Comparison of ENCODE assay signal across 9 mouse cellular contexts in genomic region chr11:62604123-62604706, GRCm38 (mm10). TPM values are rescaled to one million over a fixed set of nuclear protein-coding genes. Genes with fewer than 3 reads are reported as not detected.
DNase-seq lines count a peak whose midpoint lies in the region; ATAC-seq and TF ChIP-seq lines count a peak whose summit lies in the region.
"Had no signal": no experiment of that assay in that cellular context is flagged by ENCODE, and none has a peak within 500 bp of the region (broad histone marks: within the 10 kb centered on the region; RNA-seq: fewer than 3 reads in every experiment).

No protein-coding gene starts in this region.

- no peak for TF ChIP-seq CTCF in G1E (IDR thresholded peaks at IDR 0.05; ENCODE audit: low read depth, low read length)

- peak overlapping the region; percentile 97 for H3K9ac ChIP-seq in heart, embryonic 13.5 days
- H3K9ac ChIP-seq in hindbrain, embryonic 11.5 days (ENCODE audit: low read depth, low read length): peak overlapping the region; percentile 98

- H3K4me2 ChIP-seq in heart, embryonic 13.5 days: peak overlapping the region; percentile 77
- peak overlapping the region; percentile 74 for H3K4me2 ChIP-seq in hindbrain, embryonic 11.5 days (replicated peaks; ENCODE audit: low read depth, low read length)

- no peaks in the 10 kb centered on the region for H3K27me3 ChIP-seq in heart, embryonic 13.5 days (replicated peaks)
- no peaks in the 10 kb centered on the region for H3K27me3 ChIP-seq in G1E (ENCODE audit: insufficient read depth, low read length)
- H3K27me3 ChIP-seq in hindbrain, embryonic 11.5 days (ENCODE audit: control insufficient read depth, insufficient read depth, low read length): no peaks in the 10 kb centered on the region
- no peaks in the 10 kb centered on the region for H3K27me3 ChIP-seq in midbrain, embryonic 10.5 days (ENCODE audit: low read depth, poor library complexity, severe bottlenecking)

- H3K27ac ChIP-seq in heart, embryonic 13.5 days (replicated peaks): peak overlapping the region; percentile 92
- peak overlapping the region; percentile 54; the same call in 1 of the 2 replicates for H3K27ac ChIP-seq in hindbrain, embryonic 11.5 days (ENCODE audit: low read depth, low read length)
- peak overlapping the region; percentile 96 for H3K27ac ChIP-seq in midbrain, embryonic 10.5 days (replicated peaks)

- 24% methylated on average over 5 of the region's 5 CpGs for WGBS in heart, embryonic 13.5 days
- 21% methylated on average over 5 of the region's 5 CpGs for WGBS in hindbrain, embryonic 11.5 days
- 17% methylated on average over 5 of the region's 5 CpGs for WGBS in midbrain, embryonic 10.5 days

- peak overlapping the region; percentile 78 for H3K4me3 ChIP-seq in heart, embryonic 13.5 days
- H3K4me3 ChIP-seq in G1E (ENCODE audit: low read depth, low read length): peak overlapping the region; percentile 90
- H3K4me3 ChIP-seq in hindbrain, embryonic 11.5 days (ENCODE audit: low read depth, low read length): peak overlapping the region; percentile 71
- peak overlapping the region; percentile 86 for H3K4me3 ChIP-seq in midbrain, embryonic 10.5 days

- peaks cover 58% of the 10 kb centered on the region for H3K36me3 ChIP-seq in heart, embryonic 13.5 days
- H3K36me3 ChIP-seq in G1E (replicated peaks): peaks cover 89% of the 10 kb centered on the region
- peaks cover 18% of the 10 kb centered on the region for H3K36me3 ChIP-seq in hindbrain, embryonic 11.5 days (ENCODE audit: control insufficient read depth, insufficient read depth, low read length)
- H3K36me3 ChIP-seq in midbrain, embryonic 10.5 days: peaks cover 61% of the 10 kb centered on the region

- ATAC-seq in heart, embryonic 13.5 days (ENCODE audit: extremely low read depth, insufficient number of reproducible peaks, low FRiP score, low TSS enrichment): no peak
- ATAC-seq in G1E (ENCODE audit: extremely low read depth, insufficient number of reproducible peaks, low FRiP score, poor library complexity, severe bottlenecking): no peak
- no peak for ATAC-seq in hindbrain, embryonic 11.5 days (ENCODE audit: low FRiP score)
- ATAC-seq in megakaryocyte progenitor cell, adult 5-6 weeks (replicated peaks; ENCODE audit: poor library complexity): no peak

- DNase-seq in heart, adult 9 months (ENCODE audit: low spot score in 2 of 2): no peak
- no peak for DNase-seq in G1E (ENCODE audit: low spot score)
- peak; percentile 23 for DNase-seq in hindbrain, embryonic 11.5 days (ENCODE audit: low spot score)
- DNase-seq in midbrain, embryonic 10.5 days (ENCODE audit: low spot score): no peak
- DNase-seq in natural killer cell, adult 2 months (ENCODE audit: low spot score in 2 of 2): no peak
- DNase-seq in layer of hippocampus, postnatal 10 days (ENCODE audit: low spot score in 2 of 2): no peak
- DNase-seq: cerebellum, postnatal 25 days had no signal

- no peaks in the 10 kb centered on the region for H3K9me3 ChIP-seq in heart, embryonic 13.5 days
- no peaks in the 10 kb centered on the region for H3K9me3 ChIP-seq in G1E (replicated peaks)
- H3K9me3 ChIP-seq in hindbrain, embryonic 11.5 days (ENCODE audit: control insufficient read depth, low read length): no peaks in the 10 kb centered on the region
- H3K9me3 ChIP-seq in midbrain, embryonic 10.5 days (replicated peaks): no peaks in the 10 kb centered on the region

- H3K4me1 ChIP-seq in heart, embryonic 13.5 days: peaks cover 46% of the 10 kb centered on the region
- H3K4me1 ChIP-seq in G1E (ENCODE audit: insufficient read depth, low read depth, low read length): peaks cover 52% of the 10 kb centered on the region
- peaks cover 6% of the 10 kb centered on the region for H3K4me1 ChIP-seq in hindbrain, embryonic 11.5 days (replicated peaks; ENCODE audit: control insufficient read depth, insufficient read depth, low read length)
- peaks cover 37% of the 10 kb centered on the region for H3K4me1 ChIP-seq in midbrain, embryonic 10.5 days

RNA-seq across cellular contexts. Expression of gene Trpv2, which starts 29.9 kb away (rescaled TPM):
- polyA plus RNA-seq in heart, embryonic 13.5 days (2015; fragmentation: Nextera tagmentation; extraction: Ambion mirVana): 3.4 and 4.7 TPM in 2 replicates
- total RNA-seq in G1E (2014; fragmentation: Nextera tagmentation): 50.2 and 67.3 TPM in 2 replicates
- 48.4 and 49.9 TPM in 2 replicates for total RNA-seq in G1E (2017)
- 17.4 and 22.5 TPM in 2 replicates for polyA plus RNA-seq in G1E (2012)
- 6.5 and 8.9 TPM in 2 replicates for polyA plus RNA-seq in hindbrain, embryonic 11.5 days (2014; fragmentation: Nextera tagmentation; extraction: Ambion mirVana)
- 3.5 and 6.4 TPM in 2 replicates for polyA plus RNA-seq in midbrain, embryonic 10.5 days (2016; fragmentation: Nextera tagmentation; extraction: Ambion mirVana)
- total RNA-seq in megakaryocyte progenitor cell, adult 5-6 weeks (2015): 9.0 and 13.9 TPM in 2 replicates
- total RNA-seq in megakaryocyte progenitor cell, adult 5-6 weeks (2017): 10.5 and 12.9 TPM in 2 replicates
- 10 to 100 TPM; 26.1 to 26.3 TPM for total RNA-seq in layer of hippocampus, postnatal 10 days (2021)

RNA-seq across cellular contexts. Expression of gene Lrrc75a, which starts 44.1 kb away (rescaled TPM):
- 14.3 and 17.0 TPM in 2 replicates for polyA plus RNA-seq in heart, embryonic 13.5 days (2015; fragmentation: Nextera tagmentation; extraction: Ambion mirVana)
- total RNA-seq in G1E (2014; fragmentation: Nextera tagmentation) (1.7 TPM in 1 of 2 replicates, not detected in the other), G1E (2017) (0.17 and 0.27 TPM in 2 replicates)
- 0.30 and 0.53 TPM in 2 replicates for polyA plus RNA-seq in G1E (2012)
- polyA plus RNA-seq in hindbrain, embryonic 11.5 days (2014; fragmentation: Nextera tagmentation; extraction: Ambion mirVana): 16.2 and 16.7 TPM in 2 replicates
- polyA plus RNA-seq in midbrain, embryonic 10.5 days (2016; fragmentation: Nextera tagmentation; extraction: Ambion mirVana): 10.6 and 10.8 TPM in 2 replicates
- 3.6 and 4.9 TPM in 2 replicates for total RNA-seq in megakaryocyte progenitor cell, adult 5-6 weeks (2015)
- 2.2 and 4.5 TPM in 2 replicates for total RNA-seq in megakaryocyte progenitor cell, adult 5-6 weeks (2017)
- 10 to 100 TPM; 10.7 to 11.3 TPM for total RNA-seq in layer of hippocampus, postnatal 10 days (2021)

RNA-seq across cellular contexts. Expression of gene Mmgt2, which starts 44.2 kb away (rescaled TPM):
- polyA plus RNA-seq in heart, embryonic 13.5 days (2015; fragmentation: Nextera tagmentation; extraction: Ambion mirVana): 42.8 and 53.9 TPM in 2 replicates
- total RNA-seq in G1E (2014; fragmentation: Nextera tagmentation) (14.8 and 24.3 TPM in 2 replicates), G1E (2017) (6.3 and 7.9 TPM in 2 replicates)
- 5.5 and 8.2 TPM in 2 replicates for polyA plus RNA-seq in G1E (2012)
- polyA plus RNA-seq in hindbrain, embryonic 11.5 days (2014; fragmentation: Nextera tagmentation; extraction: Ambion mirVana): 38.8 and 43.5 TPM in 2 replicates
- 38.7 and 40.9 TPM in 2 replicates for polyA plus RNA-seq in midbrain, embryonic 10.5 days (2016; fragmentation: Nextera tagmentation; extraction: Ambion mirVana)
- total RNA-seq in megakaryocyte progenitor cell, adult 5-6 weeks (2015): 16.7 and 22.6 TPM in 2 replicates
- total RNA-seq in megakaryocyte progenitor cell, adult 5-6 weeks (2017): 13.0 and 18.5 TPM in 2 replicates
- total RNA-seq in layer of hippocampus, postnatal 10 days (2021): 10 to 100 TPM; 19.1 to 23.4 TPM

RNA-seq across cellular contexts. Expression of gene Ubb, which starts 53.2 kb away (rescaled TPM):
- 2,701 and 2,883 TPM in 2 replicates for polyA plus RNA-seq in heart, embryonic 13.5 days (2015; fragmentation: Nextera tagmentation; extraction: Ambion mirVana)
- total RNA-seq in G1E (2014; fragmentation: Nextera tagmentation) (814 and 964 TPM in 2 replicates), G1E (2017) (1,083 and 1,103 TPM in 2 replicates)
- 1,429 and 2,208 TPM in 2 replicates for polyA plus RNA-seq in G1E (2012)
- 3,694 and 3,897 TPM in 2 replicates for polyA plus RNA-seq in hindbrain, embryonic 11.5 days (2014; fragmentation: Nextera tagmentation; extraction: Ambion mirVana)
- 3,322 and 3,606 TPM in 2 replicates for polyA plus RNA-seq in midbrain, embryonic 10.5 days (2016; fragmentation: Nextera tagmentation; extraction: Ambion mirVana)
- 1,569 and 1,579 TPM in 2 replicates for total RNA-seq in megakaryocyte progenitor cell, adult 5-6 weeks (2015)
- total RNA-seq in megakaryocyte progenitor cell, adult 5-6 weeks (2017): 1,004 and 1,153 TPM in 2 replicates
- 1,000 to 10,000 TPM; 1,541 to 1,698 TPM for total RNA-seq in layer of hippocampus, postnatal 10 days (2021)
